20 mouse cellular contexts compared by ENCODE assay signal in genomic region chr2:78548683-78549467, GRCm38 (mm10).
A peak's percentile ranks its signal among the peaks of the same experiment; 100 is the strongest.
DNase-seq lines count a peak whose midpoint lies in the region; ATAC-seq and TF ChIP-seq lines count a peak whose summit lies in the region.
"Had no signal": no experiment of that assay in that cellular context is flagged by ENCODE, and none has a peak within 500 bp of the region (broad histone marks: within the 10 kb centered on the region; RNA-seq: fewer than 3 reads in every experiment).

No protein-coding gene starts in this region.

- WGBS in limb, embryonic 12.5 days: 64% methylated on average over 4 of the region's 4 CpGs
- 88% methylated on average over 4 of the region's 4 CpGs for WGBS in limb, embryonic 10.5 days

- H3K27me3 ChIP-seq in limb, embryonic 12.5 days: no peaks in the 10 kb centered on the region
- no peaks in the 10 kb centered on the region for H3K27me3 ChIP-seq in limb, embryonic 10.5 days (ENCODE audit: low read depth, poor library complexity, severe bottlenecking)
- H3K27me3 ChIP-seq: hindbrain, embryonic 13.5 days; midbrain, embryonic 12.5 days had no signal

- no peak for TF ChIP-seq CTCF in embryonic fibroblast, embryonic 13.5 days (IDR thresholded peaks at IDR 0.05; ENCODE audit: borderline replicate concordance, insufficient read depth, low read length)

- H3K4me1 ChIP-seq in limb, embryonic 12.5 days (replicated peaks): peaks cover 3% of the 10 kb centered on the region; the same call in 1 of the 2 replicates
- no peaks in the 10 kb centered on the region for H3K4me1 ChIP-seq in limb, embryonic 10.5 days
- H3K4me1 ChIP-seq in embryonic fibroblast, embryonic 13.5 days (ENCODE audit: control insufficient read depth, insufficient read depth, low read length): peaks cover 13% of the 10 kb centered on the region
- H3K4me1 ChIP-seq: hindbrain, embryonic 13.5 days; midbrain, embryonic 12.5 days had no signal

- no peak overlapping the region for H3K4me2 ChIP-seq in limb, embryonic 12.5 days
- H3K4me2 ChIP-seq: heart, embryonic 11.5 days; hindbrain, embryonic 13.5 days; midbrain, embryonic 12.5 days had no signal

- peak; percentile 66 for ATAC-seq in cerebellum, adult (ENCODE audit: insufficient number of reproducible peaks, low FRiP score, low TSS enrichment)
- ATAC-seq in limb, embryonic 12.5 days (ENCODE audit: insufficient number of reproducible peaks, insufficient read depth, low FRiP score, low TSS enrichment, low read depth): peak; percentile 66; the same call in 1 of the 2 replicates
- ATAC-seq: forebrain, postnatal 0 days; liver, postnatal 0 days had no signal

- no peaks in the 10 kb centered on the region for H3K36me3 ChIP-seq in limb, embryonic 12.5 days
- H3K36me3 ChIP-seq in limb, embryonic 10.5 days: no peaks in the 10 kb centered on the region
- H3K36me3 ChIP-seq: hindbrain, embryonic 13.5 days; midbrain, embryonic 12.5 days had no signal

- no peak overlapping the region for H3K4me3 ChIP-seq in limb, embryonic 12.5 days (replicated peaks)
- H3K4me3 ChIP-seq in limb, embryonic 10.5 days: no peak overlapping the region
- no peak overlapping the region for H3K4me3 ChIP-seq in embryonic fibroblast, embryonic 13.5 days (ENCODE audit: insufficient read depth, low read length)
- H3K4me3 ChIP-seq: hindbrain, embryonic 13.5 days; midbrain, embryonic 12.5 days had no signal

- no peak overlapping the region for H3K9ac ChIP-seq in limb, embryonic 12.5 days (replicated peaks)
- H3K9ac ChIP-seq: forebrain, postnatal 0 days; hindbrain, embryonic 13.5 days; liver, postnatal 0 days; midbrain, embryonic 12.5 days had no signal

- DNase-seq in cerebellum, adult 11-12 months: no peak
- no peak for DNase-seq in limb, embryonic 10.5 days (ENCODE audit: low spot score)
- DNase-seq in retina, embryonic 14.5 days (ENCODE audit: low spot score): no peak
- DNase-seq in thymus, adult 18-20 months: no peak
- no peak for DNase-seq in right cerebral cortex, adult 2 months (ENCODE audit: low spot score in 2 of 2)
- DNase-seq: adrenal gland, adult 2 months; embryo, embryonic 11 days; forebrain, postnatal 0 days; heart, postnatal 14 days; kidney, adult 9 months; kidney, postnatal 25 days; liver, postnatal 0 days; lung, postnatal 10 days; thymus, postnatal 14 days had no signal

- peak overlapping the region; percentile 59 for H3K27ac ChIP-seq in limb, embryonic 12.5 days
- no peak overlapping the region for H3K27ac ChIP-seq in limb, embryonic 10.5 days
- peak overlapping the region; percentile 78 for H3K27ac ChIP-seq in embryonic fibroblast, embryonic 13.5 days (ENCODE audit: insufficient read depth, low read length)
- H3K27ac ChIP-seq: hindbrain, embryonic 13.5 days; midbrain, embryonic 12.5 days had no signal

- H3K9me3 ChIP-seq in limb, embryonic 12.5 days: no peaks in the 10 kb centered on the region
- H3K9me3 ChIP-seq in limb, embryonic 10.5 days (replicated peaks): no peaks in the 10 kb centered on the region
- H3K9me3 ChIP-seq: hindbrain, embryonic 13.5 days; midbrain, embryonic 12.5 days had no signal

- TF ChIP-seq POLR2A in embryonic fibroblast, embryonic 13.5 days (IDR thresholded peaks at IDR 0.05; ENCODE audit: low read depth, low read length): no peak
